Mouse (Mus musculus) left cerebral cortex, postnatal 14 days (tissue): Measurements from ENCODE around the gene Mis18a. TPM values are rescaled to one million over a fixed set of nuclear protein-coding genes. Genes with fewer than 3 reads are reported as not detected.

Experiments
- DNase-seq, 2 experiments: peaks; one replicate each; pipeline ENCODE4 v3.0.0; 2021 to 2022; ENCODE audit warnings: low spot score in 2 of 2, mixed read lengths in 1 of 2
- intact Hi-C: fragments of 180-260 bp; cut with DNase I; formaldehyde crosslinking; loops from one replicate; pipeline ENCODE4 v1.15.1; 2025
- total RNA-seq, 2 experiments: library from RNA; stranded (reverse); gene quantifications; 2 replicates each; pipeline ENCODE4 v1.2.3; 2021

The Mis18a gene
- total RNA-seq, 2 experiments from 2014 or later = 6.1 to 8.4 TPM

DNA sequence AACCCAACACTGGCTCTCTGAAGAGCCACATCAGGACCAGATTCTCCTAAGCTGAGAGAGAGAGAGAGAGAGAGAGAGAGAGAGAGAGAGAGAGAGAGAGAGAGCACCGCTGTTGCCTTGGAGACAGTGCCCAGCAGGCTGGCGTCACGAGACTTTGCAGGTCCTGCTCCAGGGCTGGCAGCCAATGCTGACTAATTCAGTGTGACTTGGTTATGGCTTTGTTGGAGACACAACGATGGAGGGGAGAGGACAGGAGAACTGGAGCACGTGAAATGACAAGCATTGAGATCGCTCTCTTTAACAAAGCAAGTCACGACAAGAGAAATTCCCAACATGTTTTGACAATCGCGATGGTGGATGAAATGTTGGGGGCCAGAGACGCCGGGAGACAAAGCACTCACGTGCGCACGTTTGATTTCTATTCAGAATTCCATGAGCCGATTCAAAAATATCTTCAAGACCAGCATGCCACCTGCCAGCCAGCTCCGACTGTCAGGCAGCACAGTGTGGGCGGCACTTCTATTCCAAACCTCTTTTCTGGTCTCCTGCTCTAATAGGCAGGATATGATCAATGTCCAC lies 17.4 kb downstream of the Mis18a start:
- intact Hi-C loops = loop anchor here (2.0 to 5.0 kb wide), 2 partner anchors 47 to 87 kb away; no protein-coding TSS in a partner anchor

DNA sequence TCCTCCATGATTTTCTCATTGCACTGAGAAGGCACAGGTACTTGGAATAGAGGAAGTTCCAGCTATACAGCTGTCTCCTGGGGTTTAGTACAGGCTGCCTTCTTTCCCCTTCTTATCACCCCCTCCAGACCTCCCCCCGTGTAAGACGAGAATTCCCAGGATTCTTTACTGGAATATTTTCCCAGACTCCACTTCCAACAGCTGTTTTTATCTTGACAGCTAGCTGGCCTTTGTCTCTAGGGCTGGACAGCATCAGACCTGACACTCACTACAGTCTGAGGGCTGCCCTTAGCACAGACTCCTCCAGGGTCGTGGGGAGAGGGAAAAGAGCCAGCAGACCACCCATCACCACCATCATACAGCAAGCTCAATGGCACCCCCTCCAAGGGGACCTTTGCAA lies 20.9 kb downstream of the Mis18a start:
- intact Hi-C loops = no loop called here
- DNase-seq = no peak

More for the DNA sequence above, 17.4 kb downstream of the Mis18a start:
- DNase-seq = peak; percentile 79 to 92

DNA sequence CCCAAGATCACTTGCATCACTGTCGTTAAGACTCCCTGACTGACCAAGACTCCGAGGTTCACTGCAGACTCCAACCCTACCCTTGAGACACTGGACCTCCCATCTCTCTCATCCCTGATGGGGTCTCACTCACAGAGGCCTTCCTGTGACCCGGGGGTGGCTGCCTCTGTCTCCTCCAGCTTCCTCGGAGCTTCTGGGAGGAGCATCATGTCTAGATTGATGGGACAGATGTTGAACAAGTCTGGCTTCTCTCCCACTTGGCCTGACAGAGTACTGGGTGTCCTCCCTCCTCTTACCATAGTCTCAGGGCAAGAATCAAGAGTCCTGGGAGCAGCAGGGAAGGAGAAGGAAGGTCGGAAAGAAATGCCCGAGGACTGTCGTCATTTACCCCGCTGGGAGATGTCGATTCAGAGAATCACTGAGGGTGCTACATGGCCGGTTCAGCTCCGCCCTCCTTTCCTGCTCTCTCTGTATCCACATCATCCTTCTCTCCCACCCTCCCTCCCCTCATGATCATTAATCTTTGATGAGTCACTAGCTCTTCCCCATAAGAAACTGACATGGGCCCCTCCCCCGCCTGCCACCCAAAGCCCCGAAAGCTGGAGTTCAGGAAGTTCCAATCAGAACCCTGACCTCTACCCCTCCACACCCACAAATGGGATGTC lies 22.9 kb downstream of the Mis18a start:
- DNase-seq = no peak
- intact Hi-C loops = no loop called here

DNA sequence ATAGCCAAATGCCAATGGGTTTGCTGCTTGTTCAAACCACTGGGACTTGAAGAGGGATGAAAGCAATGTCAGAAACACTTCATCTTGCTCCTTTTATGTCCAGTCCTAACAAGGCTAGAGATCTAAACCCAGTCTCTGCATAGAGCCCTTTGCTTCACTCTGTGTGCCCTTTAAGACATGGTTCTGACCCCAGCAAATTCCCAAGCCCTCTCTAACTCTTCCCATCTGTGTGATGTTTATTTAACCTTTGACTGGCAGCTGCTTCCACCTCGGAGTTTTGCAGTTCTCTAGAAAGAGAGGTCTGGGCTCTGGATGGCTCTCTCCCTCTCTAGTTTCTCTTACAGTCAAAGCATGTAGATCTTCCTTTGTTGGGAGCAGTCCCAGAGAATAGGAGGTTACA lies 23.6 kb downstream of the Mis18a start:
- intact Hi-C loops = no loop called here
- no peak for DNase-seq

DNA sequence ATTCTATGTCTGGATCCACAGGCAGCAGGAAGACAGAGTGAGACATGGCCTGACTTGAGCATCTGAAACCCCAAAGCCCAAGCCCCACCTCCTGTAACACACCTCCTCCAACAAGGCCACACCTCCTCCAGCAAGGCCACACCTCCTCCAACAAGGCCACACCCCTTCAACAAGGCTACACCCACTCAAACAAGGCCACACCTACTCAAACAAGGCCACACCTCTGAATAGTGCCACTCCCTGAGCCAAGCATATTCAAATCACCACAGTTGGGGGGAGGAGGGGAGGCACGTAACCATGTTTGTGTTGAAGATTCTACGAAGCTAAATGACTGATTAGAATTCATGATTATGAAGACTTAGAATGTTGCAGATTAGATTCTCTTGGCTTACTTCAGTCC lies 25.7 kb downstream of the Mis18a start:
- intact Hi-C loops = no loop called here
- DNase-seq = no peak

DNA sequence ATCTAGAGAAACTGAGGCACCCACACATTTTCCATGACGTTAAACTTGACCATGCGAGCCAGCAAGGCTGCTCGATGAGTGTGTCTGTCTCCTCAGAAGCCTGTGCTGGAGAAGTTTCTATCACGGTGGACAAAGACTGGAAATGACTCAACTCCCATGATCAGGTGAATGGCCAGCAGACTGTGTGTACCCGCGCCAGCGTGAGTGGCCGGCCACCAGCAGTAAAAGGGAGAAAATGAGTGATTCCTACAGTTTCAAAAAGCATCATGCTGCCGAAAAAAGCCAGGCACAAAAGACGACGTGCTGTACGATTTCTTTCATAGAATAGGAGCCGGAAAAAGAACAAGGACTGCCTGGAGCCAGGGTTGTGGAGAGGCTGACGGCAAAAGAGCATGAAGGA lies 27.8 kb downstream of the Mis18a start:
- DNase-seq = no peak
- intact Hi-C loops = no loop called here

DNA sequence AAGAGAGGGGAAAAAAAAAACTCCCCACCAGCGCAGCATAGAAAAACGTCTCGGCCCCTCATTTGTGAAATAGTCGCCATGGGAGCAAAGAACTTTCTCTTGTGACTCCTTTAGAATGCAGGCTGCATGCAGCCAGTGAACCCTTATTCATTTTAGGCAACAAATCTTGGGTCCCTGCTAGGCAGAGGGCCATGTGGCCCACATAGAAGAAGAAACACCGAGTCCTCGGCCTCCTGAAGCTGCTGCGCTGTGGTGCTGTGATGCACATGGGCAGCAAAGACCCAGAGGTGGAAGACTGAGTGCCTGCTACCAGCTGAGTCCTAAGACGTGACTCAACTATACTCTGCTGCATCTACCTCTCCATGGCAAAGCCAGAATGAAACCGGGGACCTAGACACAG lies 30.9 kb downstream of the Mis18a start:
- intact Hi-C loops = no loop called here
- DNase-seq = no peak

DNA sequence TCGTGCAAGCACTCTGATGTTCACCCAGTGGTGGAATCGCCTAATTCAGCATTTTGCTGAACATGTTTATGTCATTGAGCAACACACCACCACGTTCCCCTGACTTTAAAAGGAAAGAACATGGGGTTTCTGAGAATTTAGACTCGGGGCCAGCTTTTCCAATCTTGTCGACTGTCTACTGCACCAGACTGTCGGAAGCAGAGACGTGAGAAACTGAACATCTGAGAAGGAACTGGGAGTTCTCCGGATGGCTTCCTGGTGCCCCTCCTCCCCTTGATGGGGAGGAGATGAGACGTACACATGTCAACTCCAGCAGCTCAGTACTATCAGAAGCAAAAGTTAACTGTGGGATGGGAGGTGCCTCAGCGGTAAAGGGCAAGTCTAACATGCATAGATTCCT lies 32.1 kb downstream of the Mis18a start:
- DNase-seq = peak in 1 of 2 experiments; percentile 66
- intact Hi-C loops = no loop called here

DNA sequence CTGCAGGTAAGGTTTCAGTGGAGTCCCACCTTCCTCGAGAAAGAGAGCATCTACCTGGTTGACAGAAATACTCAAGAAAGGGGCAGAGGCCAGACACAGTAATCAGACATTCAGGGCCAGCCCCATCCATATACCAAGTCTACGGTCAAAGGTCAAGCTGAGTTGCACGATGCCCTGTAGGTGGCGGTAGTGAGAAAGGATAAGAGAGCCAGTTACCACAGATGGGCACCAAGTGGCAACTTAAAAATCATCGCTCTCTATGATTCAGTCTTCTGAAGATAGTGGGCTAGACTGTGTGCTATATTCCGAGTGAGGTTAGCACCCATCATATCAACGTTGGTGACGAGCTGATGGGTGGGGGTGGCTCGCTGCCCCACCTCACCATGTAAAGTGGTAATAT lies 32.5 kb downstream of the Mis18a start:
- intact Hi-C loops = no loop called here
- peak in 1 of 2 experiments; percentile 50 for DNase-seq

DNA sequence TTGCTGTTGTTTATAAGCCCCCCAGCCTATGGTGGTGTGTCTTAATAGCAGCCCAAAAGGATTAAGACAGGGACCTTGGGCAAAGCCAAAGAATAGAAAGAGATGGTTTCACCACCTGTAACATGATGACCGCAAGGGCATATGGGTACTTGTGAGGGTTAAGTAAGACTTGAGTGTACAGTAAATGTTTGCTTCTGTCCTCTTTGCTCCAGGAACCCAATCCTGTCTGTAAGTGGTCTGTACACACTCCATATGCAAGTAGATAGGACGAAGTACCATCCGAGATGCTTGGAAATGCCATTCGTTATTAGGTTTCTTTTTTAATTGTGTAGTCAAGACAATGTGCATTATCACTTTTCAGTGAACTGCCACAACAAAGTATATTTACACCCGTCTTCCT lies 33.6 kb downstream of the Mis18a start:
- intact Hi-C loops = no loop called here
- no peak for DNase-seq

DNA sequence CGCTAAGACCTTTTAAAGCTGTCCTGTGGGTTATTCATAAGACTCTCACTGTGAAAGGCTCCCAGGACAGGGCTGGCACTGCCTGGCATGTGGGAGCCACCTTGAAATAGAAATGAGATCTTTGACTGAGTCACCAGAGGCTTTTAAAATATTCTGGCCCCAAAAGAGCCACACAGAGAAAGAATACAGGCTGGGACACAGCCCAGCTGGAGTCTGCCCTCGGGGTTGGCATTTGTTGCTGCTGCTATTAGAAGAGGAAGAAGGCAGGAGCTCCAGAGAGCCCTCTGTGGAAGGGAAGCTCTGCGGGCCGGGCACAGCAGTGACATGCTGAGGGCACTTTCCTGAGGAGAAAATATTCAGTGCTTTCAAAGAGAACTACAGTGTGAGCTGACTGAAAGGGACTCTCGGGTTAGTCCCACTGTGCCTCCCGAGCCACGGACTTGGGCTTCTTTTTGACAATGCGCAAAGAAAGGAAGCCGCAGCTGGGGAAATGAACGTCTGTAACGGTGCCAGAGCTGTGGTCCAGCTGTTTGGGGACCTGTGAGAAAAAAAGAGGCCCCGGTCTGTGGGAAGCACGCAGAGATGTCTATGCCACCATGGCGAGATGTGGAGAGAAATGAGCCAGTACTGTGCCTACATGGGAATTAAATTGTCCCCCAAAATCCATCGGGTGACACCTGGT lies 34.4 kb downstream of the Mis18a start:
- peak; percentile 39 to 46 for DNase-seq
- intact Hi-C loops = no loop called here

DNA sequence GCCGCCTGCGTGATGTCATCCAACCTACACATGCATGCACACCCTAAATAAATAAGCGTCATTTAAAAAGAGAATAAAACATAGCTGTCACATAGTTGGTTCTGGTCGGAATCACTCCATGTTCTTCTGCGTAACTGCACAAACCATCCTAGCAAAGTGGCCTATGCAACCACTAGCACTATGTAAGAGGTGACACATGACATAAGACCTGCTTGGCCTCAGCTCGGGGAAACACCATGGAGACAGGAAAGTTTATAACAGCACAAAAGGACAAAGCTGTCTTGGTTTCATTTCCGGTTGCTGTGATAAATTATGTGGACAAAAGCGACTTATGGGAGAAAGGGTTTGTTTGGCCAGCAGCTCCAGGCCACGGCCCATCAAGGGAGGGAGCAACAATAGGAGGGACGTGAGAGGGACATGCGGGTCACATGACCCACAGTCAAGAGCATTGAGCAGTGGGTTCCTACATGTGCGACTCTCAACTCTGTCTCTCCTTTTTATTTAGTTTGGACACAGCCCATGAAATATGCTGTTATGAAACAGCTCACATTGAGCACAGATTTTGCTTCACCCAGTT lies 39.4 kb downstream of the Mis18a start:
- no peak for DNase-seq
- intact Hi-C loops = loop anchor here (5.0 kb wide), 1 partner anchor 65 kb away; no protein-coding TSS in a partner anchor

DNA sequence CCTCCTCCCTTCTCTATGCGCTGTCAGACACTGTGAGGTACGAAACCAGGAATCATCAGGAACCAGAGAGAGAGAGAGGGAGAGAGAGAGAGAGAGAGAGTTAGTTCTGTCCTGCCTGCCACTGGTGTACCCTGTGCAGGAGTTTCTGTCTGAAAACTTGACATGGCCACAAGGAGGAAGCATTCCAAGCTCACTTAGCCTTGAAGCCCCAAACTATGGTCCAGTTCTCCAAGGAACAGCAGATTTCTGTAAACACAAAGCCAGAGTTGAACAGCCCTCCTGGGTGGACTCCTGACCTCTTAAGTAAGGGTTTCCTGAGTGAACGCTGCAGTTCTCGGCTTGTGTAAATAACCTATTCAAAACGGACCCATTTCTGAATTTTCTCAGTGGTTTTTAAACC lies 40.2 kb downstream of the Mis18a start:
- intact Hi-C loops = loop anchor here (5.0 kb wide), 1 partner anchor 65 kb away; no protein-coding TSS in a partner anchor
- no peak for DNase-seq

DNA sequence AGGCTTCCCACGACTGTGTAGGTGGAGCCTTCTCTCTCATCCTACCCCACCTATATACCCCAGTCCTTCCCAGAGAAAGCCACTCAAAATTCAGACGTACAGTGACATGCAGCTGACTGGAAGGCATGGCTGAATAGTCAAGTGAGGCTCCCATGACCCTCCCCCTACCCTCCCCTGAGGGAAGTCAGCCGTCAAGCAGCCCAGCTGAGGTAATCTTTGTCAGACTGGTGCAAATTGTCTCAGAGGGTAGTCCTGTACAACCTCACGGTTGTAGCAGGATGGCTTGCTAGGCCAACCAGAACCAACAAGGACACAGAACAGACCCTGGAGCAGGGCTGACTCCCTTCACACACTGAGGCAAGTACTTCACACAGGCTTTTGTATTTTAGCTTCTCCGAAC lies 43.1 kb downstream of the Mis18a start:
- DNase-seq = no peak
- intact Hi-C loops = no loop called here

DNA sequence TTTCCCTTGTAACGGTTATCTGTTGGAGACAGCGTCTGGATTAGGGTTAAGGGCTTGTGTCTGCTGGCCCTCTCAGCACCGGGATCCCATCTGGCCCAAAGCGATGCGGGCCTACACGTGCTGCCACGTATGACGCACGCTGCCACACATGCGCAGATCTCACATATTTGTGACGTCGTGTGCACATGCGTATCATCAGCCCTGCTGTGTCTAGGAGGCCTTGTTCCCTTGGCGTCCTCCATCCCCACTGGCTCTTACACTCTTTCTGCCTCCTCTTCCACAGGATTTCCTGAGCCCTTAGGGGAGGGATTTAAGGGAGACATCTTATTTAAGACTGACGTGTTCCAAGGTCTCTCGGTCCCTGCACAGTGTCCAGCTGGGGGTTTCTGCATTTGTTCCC lies 47.2 kb downstream of the Mis18a start:
- intact Hi-C loops = no loop called here
- no peak for DNase-seq

DNA sequence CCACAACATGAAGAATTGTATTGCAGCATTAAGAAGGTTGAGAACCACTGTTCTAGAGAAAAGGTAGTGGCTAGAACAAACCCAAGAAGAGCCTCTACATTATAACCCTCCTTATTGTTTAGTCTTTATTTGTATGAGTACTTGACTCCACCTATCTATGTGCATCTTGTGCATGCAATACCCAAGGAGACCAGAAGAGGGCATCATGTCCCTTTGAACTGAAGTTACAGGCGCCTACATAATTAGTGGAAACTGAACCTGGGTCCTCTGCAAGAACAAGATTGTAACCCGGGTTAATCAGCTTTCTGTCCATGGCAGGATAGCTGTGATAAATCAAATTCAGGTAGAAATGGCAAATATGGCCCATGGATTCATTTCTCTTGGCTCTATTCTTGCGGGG lies 48.4 kb downstream of the Mis18a start:
- no peak for DNase-seq
- intact Hi-C loops = no loop called here

DNA sequence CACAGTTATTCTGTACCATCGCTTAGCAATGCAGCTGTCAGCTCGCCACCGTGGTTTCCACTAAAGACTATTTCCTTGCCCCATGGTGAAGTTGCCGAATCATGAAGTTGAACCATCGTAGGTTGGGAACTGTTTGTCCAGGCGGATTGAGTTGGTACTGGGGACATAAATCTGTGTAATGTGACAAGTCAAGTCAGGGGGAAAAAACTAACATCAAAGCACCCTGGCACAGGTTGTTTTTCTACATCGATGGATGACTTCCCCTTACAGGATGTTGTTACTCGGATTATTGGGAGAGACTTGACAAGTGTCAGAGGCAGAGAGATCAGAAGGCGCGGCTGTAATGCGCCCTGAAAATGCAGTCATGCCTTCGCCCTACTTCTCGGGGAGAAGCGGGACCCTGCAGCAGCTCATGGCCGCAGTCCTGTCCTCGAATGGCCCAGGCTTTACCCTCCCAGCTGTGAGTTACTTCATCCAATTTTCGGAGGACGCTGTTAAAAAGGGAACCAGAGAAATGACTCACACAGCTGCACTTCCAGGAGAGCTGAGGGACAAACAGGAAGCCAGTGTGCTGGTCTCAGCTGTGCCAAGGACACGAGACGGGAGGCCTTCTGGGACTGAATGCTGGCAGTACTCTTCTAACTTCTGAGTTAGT lies 50.2 kb downstream of the Mis18a start:
- intact Hi-C loops = no loop called here
- peak; percentile 24 to 55 for DNase-seq

DNA sequence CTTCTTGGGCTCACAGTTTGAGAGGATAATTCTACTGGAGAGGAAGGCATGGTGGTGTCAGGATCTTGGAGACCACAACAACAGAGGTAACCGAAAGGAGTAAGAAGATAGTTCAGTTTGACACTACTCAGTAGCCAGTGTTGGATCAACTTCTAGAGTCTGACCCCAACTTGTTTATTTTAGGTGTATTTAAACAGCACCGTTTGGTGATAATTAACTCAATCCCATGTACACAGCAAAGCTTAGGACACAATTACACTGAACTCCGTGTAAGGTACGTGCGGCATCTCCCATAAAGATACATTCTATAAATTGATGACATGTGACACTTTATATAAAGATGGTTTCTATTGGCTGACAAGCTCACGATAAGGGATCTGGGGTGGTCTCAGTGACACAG lies 52.6 kb downstream of the Mis18a start:
- intact Hi-C loops = no loop called here
- no peak for DNase-seq

DNA sequence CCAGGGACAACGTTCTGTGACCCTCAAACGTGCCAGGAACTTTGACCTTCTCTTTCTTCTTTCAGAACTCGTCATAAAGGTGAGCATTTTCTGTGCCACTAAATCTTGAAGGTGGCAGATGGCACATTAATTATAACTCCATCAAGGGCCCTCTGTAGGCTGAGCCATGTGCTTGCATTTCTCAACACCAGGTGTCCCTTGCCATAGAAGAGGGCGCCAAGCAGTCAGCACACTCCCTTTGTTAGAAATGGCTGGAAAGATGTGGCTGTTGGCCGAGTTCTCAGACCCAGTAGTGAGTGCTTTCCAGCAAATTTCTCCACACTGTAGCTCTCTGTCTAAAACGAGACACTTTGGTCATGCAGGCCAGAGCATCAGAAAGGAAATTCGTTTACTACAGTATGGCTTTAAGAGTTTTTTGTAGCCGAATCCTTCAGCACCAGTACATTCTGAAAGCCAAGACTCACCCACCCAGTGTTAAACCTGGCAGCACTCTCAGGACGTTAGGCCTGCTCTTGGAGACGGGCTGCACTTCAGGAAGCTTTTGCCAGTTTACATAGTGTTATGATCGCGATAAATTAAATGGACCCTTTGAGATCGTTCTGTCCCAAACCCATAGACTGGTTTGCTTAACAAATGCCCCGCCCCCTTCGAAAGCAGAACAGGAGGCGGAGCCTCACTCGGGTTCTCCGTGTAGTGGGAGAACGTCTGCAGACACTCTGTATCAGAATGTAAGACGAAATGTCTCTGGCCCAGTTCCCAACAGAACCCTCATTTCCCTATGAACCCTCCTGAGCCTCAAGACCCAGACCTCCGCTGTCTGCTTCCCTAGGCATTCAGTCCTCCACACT lies 53.5 kb downstream of the Mis18a start:
- DNase-seq = peak; percentile 11 to 36
- intact Hi-C loops = no loop called here
